Mouse (Mus musculus) c-Kit-positive CD71-positive TER-119-negative erythroid progenitor cells, embryonic 14.5 days (primary cell): ENCODE results near the gene Etv6.

Experiments
- DNase-seq: peaks from one replicate; pipeline ENCODE4 v3.0.0-alpha.2; 2013; ENCODE audit warnings: low read depth

Gene Etv6

DNA sequence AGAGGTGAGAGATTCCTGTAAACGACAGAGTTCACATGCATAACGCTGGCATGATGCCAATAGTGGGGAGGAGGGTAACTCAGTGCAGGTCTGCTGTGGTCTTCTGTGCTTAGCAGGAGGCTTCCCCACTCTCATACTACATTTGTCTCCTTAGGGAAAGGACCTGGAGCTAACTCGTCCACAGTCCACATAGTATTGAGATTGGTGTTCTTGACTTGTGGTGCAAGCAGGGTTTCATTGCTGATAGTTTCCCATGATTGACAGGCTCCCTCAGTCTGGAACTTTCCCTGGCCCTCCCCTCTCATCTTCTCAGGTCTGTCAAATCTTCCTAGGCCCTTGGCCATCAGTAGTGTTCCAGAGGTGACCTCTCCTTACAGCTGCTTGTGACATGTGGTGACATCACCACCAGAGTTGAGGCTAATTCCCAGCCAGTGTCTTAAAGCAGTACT, 108.2 kb downstream of the Etv6 start:
- DNase-seq: no peak

DNA sequence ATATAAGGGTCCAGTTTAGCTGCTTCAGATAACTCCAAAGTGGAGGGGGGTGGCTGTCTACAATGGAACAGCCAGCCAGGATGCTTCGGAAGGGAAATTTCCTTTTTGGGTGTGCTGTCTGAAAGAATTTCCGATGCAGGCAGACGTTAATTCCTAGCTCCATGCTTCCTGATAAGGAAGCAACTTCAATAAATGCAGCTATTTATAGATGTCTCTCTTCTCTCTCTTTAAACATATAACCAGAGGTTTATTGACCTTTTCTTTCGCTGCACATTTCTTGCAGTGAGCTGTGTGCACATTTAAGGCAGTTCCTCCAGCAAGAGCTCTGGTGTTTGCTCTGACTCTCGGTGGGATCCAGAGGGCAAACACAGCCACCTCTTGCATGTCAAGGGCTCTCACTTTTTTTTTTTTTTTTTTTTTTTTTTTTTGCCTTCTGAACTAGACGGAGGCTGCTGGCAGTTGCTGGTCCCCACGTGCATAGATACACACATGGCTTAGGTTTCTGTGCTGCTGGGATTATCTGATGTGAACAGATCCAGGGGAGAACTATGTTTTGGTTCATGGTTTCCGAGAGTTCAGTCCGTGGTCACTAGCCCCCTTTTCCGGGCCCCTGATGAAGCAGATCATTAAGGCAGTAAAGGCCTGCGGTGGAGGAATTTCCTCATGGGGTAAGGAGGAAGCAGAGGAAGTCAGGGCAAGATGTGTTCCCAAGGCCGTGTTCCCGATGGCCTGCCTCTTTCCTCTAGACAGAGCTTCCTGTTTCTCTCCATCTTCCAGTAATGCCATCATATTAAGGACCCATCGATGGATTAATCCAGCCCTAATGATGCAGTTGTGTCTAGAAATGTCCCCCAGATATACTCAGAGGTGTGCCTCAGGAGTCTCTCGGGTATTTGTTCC, 109.0 kb downstream of the Etv6 start:
- no peak for DNase-seq

GRCm38 (mm10) chr6:134147596-134148442, 112.3 kb downstream of the Etv6 start:
- DNase-seq: no peak

DNA sequence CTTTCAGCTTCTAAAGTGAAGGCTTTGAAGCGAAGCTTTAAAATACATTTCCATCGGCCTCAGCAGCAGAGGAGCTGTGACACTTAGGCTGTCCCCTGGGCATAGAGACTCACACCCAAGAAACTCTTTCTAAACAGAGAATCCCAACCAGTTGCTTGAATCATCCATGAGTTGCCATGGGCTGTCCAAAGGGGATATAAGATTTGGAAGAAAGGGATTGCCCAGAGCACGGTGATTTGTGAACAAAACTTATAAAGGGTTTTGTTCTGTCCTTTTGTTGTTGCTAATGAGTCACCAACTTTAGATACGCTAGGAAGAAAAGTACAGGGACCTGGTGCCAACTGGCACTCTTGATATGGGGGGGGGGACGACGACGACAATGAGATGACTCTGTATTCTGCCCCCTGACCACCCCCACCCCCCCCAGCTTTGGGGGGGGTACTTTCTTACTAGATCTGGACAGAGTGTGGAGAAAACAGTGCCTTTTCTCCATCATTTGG, 113.0 kb downstream of the Etv6 start:
- DNase-seq: no peak

DNA sequence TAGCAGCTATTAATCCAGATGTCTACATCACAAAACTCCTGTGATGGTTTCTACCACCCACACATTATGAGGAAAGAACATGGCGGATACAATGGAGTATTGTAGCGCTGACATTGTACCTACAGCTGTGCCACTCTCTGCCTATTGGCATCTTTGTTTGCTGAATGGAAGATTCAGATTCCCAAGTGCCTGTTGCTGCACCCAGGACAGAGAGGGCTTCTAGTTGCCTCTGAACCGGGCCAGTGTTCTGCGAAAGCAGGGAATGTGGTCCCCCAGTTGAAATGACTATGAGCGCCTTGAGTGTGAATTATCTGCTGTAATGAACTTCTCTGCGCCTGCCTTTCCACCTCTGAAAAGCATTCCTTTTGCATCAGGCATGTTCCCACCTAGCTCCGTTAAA, 114.1 kb downstream of the Etv6 start:
- no peak for DNase-seq

DNA sequence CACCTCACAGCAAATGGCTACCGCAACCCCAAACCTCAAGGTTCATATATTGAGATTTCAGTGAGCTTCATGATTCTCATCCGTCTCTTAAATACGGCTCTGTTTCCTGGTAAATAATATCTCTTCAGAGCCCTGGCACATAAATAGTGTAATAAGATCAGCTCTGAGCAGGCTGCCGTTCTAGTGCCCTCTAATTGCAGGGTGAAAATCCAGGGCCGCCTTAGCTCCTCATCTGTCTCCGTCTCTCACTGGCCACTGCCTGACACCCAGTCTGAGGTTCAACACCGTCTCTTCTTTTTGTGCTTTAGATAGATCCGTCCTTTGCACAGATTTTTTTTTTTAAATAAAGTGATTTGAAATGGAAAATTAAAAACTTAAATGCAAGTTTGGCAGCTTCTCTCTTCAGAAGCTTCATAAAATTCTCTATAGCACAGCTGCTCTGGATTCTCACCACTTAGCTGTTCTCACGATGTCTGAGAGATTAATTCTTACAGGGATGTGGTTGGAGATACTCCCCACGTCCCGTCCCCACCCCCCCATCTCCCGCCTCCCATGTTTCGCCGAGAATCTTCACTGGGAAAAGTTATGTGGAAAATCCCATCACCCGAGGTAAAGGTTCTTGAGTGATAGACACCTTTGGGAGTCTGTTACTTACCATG, 115.7 kb downstream of the Etv6 start:
- no peak for DNase-seq

- DNase-seq: no peak
Observed at GRCm38 (mm10) chr6:134151853-134152505, 116.5 kb downstream of the Etv6 start.

DNA sequence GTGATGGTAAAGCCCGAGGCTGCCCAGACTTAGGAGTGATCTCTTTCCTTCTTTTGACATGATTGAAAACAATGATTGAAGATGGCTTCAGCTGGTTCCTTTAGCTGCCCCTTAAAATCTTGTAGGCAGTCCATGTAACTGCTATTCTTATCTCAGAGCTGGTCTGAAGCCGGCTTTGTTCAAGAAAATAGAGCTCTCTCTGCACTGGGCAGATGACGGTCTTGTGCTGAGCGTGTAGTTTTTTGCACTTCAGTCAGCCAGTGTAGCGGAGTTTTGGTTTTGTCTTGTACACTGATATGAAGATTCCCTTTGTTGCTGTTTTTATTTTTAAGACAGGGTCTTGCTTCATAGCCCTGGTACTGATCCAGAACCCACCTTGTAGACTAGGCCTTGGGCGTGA, 117.0 kb downstream of the Etv6 start:
- DNase-seq: no peak

GRCm38 (mm10) chr6:134154746-134155145, 119.2 kb downstream of the Etv6 start:
- DNase-seq: no peak

DNA sequence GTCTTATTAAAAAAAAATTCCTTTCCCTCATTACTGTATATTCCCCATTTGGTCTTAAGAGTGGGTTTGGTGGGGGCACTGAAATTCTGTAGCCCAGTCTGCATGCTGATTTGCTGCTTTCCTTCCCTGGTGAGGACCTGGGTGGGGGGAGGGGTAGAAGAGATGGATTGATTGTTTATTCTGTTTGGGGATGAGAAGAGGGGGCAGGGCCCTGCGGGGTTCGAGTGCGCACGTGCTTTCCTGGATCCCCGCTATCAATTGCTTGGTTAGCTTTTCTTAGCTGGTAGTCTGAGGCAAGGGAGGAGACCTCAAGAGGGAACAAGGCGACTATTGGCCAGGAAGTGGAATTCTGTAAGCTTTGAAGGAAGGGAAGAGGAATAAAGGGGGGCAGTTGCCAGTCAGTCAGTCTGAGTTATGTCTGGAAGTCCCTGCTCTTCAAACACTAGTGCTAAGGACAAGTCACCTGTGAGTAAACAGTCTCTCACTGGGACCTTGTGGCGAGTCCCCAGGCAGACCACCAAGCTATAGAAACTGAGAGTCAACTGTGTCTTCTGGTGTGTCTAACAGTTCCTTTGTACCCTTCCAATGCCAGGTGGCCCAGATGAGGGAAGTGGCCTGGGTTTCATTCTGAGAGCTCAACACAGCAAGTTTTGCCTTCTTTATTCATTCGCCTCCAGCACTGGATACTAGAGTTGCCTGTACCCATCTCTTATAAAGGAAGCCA, 120.6 kb downstream of the Etv6 start:
- DNase-seq: no peak

GRCm38 (mm10) chr6:134157533-134158115, 122.1 kb downstream of the Etv6 start:
- no peak for DNase-seq

GRCm38 (mm10) chr6:134158201-134158600, 122.7 kb downstream of the Etv6 start:
- no peak for DNase-seq

- DNase-seq: no peak
Observed at GRCm38 (mm10) chr6:134159672-134160071, 124.2 kb downstream of the Etv6 start.

GRCm38 (mm10) chr6:134161040-134161439, 125.5 kb downstream of the Etv6 start:
- no peak for DNase-seq

DNA sequence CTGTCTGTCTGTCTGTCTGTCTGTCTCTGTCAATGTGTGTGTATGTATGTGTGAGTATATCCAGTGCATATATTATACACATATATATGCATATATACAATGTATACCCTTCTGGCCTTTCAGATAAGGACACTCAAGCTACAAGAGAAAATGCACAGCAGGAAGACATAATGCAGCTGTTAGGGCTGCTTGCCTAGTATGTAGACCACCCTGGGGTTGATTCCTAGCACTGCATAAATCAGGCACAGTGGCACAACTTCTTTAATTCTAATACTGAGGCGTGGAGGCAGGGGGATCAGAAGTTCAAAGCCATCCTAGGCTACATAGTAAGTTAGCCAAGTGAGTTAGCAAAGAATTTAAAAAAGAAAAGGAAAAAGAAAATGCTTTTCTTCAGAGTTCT, 127.8 kb downstream of the Etv6 start:
- no peak for DNase-seq

DNA sequence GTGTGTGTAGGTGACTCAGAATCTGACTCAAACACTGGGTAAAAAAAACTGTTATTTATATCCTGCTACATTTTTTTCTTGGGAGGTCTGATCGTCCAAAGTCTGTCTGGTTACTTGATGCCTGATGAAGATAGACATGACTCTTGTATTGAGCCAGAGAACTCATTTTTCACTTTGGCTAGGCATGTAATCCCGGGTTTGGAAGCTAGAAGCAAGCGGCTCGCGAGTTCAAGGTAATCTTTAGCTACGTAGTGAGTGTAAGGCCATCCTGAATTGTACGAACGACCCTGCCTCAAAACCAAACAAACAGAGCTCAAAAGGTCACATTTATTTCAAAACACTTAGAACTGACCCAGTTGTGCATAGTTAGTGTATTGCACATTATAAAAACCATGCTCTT, 128.9 kb downstream of the Etv6 start:
- DNase-seq: no peak

GRCm38 (mm10) chr6:134165012-134165411, 129.5 kb downstream of the Etv6 start:
- no peak for DNase-seq

GRCm38 (mm10) chr6:134167963-134168362, 132.5 kb downstream of the Etv6 start:
- DNase-seq: no peak

GRCm38 (mm10) chr6:134168799-134169198, 133.3 kb downstream of the Etv6 start:
- no peak for DNase-seq

- no peak for DNase-seq
Observed at GRCm38 (mm10) chr6:134171235-134171634, 135.7 kb downstream of the Etv6 start.
